Mouse (Mus musculus) retina, postnatal 1 day (tissue): Measurements from ENCODE around the gene Tro.

Experiments
- DNase-seq: peaks from one replicate; pipeline ENCODE4 v3.0.0-alpha.2; 2012

Tro gene

GRCm38 (mm10) chrX:150656908-150657796 lies at the start of gene Tro:
Gene Tro, minus strand, starts transcription at chrX:150657583.
- DNase-seq: peak; percentile 86

DNA sequence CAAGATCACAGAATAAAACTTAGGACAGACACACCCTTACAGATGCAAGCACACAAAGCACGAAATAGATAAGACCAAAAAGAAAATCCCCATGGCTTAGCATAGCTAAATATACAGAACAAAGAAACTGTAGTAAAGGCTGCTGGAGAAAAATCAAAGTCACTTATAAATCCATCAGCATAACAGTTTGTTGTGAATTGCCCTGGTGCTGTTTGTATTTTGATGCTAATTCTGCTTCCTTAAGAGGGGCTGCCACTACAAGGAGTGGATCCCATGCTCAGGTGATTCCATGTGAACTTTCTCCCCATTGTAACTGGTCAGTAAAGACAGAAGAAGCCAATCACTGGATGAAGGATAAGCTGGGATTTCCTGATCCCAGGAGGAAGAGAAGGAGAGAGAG lies 20.1 kb upstream of the Tro start:
- DNase-seq: no peak

DNA sequence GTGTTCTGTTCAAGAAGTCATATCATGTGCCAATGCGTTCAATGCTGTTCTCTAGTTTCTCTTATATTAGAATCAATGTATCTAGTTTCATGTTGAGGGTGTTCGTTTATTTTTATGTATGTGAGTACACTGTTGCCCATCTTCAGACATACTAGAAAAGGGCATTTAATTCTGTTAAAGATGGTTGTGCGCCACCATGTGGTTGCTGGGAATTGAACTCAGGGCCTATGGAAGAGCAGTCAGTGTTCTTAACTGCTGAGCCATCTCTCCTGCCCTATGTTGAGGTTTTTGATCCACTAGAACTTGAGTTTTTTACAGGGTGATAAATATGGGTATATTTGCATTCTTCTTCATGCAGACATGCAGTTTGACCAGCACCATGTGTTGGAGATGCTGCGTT lies 5.4 kb upstream of the Tro start:
- peak; percentile 12 for DNase-seq

DNA sequence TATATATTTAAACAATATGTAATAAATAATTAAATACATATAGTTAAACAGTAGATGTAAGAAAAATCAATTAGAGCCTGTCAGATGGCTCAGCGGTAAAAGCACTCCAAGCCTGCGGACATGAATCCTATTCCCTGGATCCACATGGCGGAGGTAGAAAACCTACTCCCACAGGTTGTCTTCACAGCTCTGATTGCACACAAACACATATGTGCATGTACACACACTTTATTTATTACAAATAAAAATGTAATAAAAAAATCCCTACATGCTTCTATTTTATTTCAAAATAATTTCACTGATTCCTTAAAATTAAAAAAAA lies 375 bp upstream of the Tro start:
- DNase-seq: no peak

DNA sequence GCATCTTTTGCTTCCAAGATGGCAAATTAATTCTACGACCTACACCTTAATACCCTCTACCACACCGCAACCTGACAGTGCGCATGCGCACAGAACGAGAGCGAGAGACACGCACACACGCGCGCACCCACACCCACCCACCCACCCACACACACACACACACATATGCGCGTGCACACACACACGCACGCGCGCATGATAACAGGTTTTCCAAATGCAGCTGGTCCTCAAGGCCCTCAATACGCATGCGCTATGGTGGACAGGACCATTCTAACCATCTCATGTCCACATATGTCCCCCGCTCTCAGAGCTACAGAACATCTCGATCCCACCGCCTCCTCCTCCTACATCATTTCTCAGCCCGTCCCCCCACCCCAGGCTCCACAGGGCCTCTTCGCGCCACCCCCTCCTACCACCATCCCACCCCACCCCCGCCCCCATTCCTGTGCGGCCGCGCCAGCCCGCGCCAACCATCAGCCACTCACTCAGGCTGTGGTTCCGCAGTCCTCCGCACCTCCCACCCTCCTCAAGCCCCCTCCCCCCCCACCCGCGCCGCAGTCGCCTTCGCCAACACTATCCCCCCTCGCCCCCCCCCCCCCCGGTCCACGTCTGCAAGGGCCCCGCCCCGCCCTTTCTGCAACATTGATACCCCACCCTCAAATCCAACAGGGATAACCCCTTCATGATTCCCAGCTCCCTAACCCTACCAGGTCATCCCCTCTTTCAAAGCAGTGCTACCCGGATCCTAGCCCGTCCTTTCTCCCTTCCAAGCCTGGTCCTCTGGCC lies 1.1 kb downstream of the Tro start:
- peak; percentile 77 for DNase-seq

DNA sequence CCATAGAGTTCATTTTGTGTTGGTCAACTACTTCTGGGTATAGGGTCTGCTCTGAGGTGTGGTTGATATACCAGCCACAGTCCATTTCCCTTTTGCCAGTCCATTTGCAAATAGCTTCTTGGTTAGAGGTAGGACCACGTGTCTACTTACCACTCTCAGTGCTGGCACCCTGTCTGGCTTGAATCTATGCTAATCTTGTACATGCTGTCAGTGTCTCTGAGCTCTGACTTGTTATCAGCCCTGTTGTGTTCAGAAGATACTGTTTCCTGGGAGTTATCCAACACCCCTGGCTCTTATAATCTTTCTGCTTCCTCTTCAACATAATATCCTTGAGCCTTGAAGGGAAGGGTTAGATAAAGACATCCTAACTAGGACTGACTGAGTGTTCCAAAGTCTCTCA lies 21.0 kb downstream of the Tro start:
- no peak for DNase-seq

DNA sequence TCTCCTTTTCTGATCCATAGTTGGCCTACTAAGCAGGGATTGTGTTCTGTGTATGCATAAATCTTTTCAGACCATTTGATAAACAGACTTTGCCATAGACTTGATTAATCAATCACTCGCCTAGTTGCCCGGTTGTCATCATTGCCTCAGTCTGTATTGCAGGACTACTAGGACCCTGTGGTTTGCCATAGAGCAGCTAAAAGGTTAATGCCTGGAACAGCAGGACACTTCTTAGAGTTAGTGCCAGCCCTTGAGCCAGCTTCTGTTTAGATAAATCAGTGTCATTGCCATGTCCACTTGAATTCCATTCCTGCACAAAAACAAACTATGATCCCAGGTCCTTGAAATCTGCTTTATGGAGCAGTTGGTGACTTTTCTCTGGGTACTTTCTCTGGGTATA lies 58.5 kb downstream of the Tro start:
- DNase-seq: no peak
